Mouse (Mus musculus): Measurements from ENCODE around the gene Col18a1. TPM values are rescaled to one million over a fixed set of nuclear protein-coding genes. Genes with fewer than 3 reads are reported as not detected.

Col18a1 gene
- polyA plus RNA-seq, 1 experiment from 2014 or later, result 83.2 TPM

DNA sequence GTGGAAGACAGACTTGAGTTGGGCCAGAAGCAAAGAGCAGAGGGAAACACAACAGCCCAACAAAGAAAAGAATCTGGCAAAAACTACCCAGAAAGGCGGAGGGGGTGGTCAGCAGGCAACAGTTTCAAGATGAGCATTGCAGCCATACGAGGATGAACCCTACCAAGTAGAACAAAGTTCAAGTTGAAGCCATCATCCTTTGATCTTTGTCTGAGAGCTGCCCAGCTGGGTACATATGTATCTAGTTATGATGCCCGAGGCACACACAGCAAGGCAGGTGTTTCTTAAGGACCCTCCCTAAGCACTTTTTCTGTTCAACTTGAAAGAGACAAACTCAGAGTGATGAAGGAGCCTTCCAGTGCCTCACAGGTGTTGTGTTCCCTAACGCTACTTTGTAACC is 66.6 kb downstream of the Col18a1 start:
- ATAC-seq (ENCODE audit: insufficient read depth, low FRiP score, low TSS enrichment) (no peak), DNase-seq (ENCODE audit: low spot score) (no peak)
- Histone ChIP-seq H3K27me3 (ENCODE audit: control insufficient read depth, insufficient read depth, low read length) (no peaks in the 10 kb centered on the region), H3K4me1 (ENCODE audit: control insufficient read depth, insufficient read depth, low read length) (no peaks in the 10 kb centered on the region), H3K9ac (ENCODE audit: low read length) (no peak overlapping the region), H3K4me2 (ENCODE audit: low read depth) (no peak overlapping the region), H3K27ac (ENCODE audit: low read depth, low read length) (no peak overlapping the region), H3K36me3 (ENCODE audit: control insufficient read depth, insufficient read depth, low read length) (no peaks in the 10 kb centered on the region; the same call in 1 of the 2 replicates), H3K4me3 (ENCODE audit: low read depth, low read length) (no peak overlapping the region), H3K9me3 (ENCODE audit: control insufficient read depth, low read length) (no peaks in the 10 kb centered on the region)
- WGBS, result 68% methylated on average over 4 of the region's 4 CpGs

DNA sequence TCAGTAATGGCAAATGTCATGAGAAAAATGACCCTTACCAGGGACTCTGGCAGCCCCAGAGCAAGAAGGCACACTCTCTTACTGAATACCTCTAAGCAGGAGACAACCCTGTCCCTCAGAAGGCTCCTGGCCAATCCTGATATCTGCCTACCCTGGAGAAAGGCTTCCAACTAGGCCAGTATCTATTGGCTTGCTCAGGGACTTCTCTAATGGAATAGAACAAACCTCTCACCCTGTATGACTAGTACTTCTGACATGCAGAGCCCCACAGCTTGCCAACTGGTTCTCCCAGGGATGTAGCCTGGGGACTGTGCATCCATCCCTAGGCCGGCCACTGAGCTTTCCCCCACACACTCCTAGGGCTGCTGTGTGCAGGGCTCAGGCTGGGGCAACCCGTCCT is 67.7 kb downstream of the Col18a1 start:
- no peaks in the 10 kb centered on the region for H3K9me3 ChIP-seq (ENCODE audit: control insufficient read depth, low read length)
- H3K36me3 ChIP-seq (ENCODE audit: control insufficient read depth, insufficient read depth, low read length), result no peaks in the 10 kb centered on the region; the same call in 1 of the 2 replicates
- no peak overlapping the region for H3K4me3 ChIP-seq (ENCODE audit: low read depth, low read length)
- no peak for DNase-seq (ENCODE audit: low spot score)
- no peaks in the 10 kb centered on the region for H3K4me1 ChIP-seq (ENCODE audit: control insufficient read depth, insufficient read depth, low read length)
- no peak for ATAC-seq (ENCODE audit: insufficient read depth, low FRiP score, low TSS enrichment)
- H3K27ac ChIP-seq (ENCODE audit: low read depth, low read length), result no peak overlapping the region
- H3K27me3 ChIP-seq (ENCODE audit: control insufficient read depth, insufficient read depth, low read length), result no peaks in the 10 kb centered on the region
- no peak overlapping the region for H3K9ac ChIP-seq (ENCODE audit: low read length)
- 83% methylated on average over 2 of the region's 2 CpGs for WGBS
- no peak overlapping the region for H3K4me2 ChIP-seq (ENCODE audit: low read depth)

DNA sequence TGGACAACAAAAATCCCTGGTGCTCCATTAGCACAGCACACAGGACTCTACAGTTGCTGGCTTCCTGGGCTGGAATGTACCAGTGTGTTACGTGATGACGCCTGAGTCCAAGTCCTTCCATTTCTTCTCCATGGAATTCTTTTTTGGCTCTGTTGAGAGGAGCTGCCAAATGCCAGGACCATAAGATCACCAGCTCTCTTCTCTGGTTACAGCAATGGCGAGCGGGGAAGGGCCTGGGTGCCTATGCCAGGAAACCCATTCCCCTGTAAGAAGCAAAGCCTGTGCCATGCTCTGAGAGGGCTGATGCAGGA is 68.5 kb downstream of the Col18a1 start:
- WGBS, result 92% methylated on average over 4 of the region's 4 CpGs
- Histone ChIP-seq H3K27me3 (ENCODE audit: control insufficient read depth, insufficient read depth, low read length) (no peaks in the 10 kb centered on the region), H3K4me2 (ENCODE audit: low read depth) (no peak overlapping the region), H3K36me3 (ENCODE audit: control insufficient read depth, insufficient read depth, low read length) (no peaks in the 10 kb centered on the region; the same call in 1 of the 2 replicates), H3K9ac (ENCODE audit: low read length) (no peak overlapping the region), H3K4me3 (ENCODE audit: low read depth, low read length) (no peak overlapping the region), H3K9me3 (ENCODE audit: control insufficient read depth, low read length) (no peaks in the 10 kb centered on the region), H3K4me1 (ENCODE audit: control insufficient read depth, insufficient read depth, low read length) (no peaks in the 10 kb centered on the region), H3K27ac (ENCODE audit: low read depth, low read length) (no peak overlapping the region)
- DNase-seq (ENCODE audit: low spot score) (no peak), ATAC-seq (ENCODE audit: insufficient read depth, low FRiP score, low TSS enrichment) (no peak)

DNA sequence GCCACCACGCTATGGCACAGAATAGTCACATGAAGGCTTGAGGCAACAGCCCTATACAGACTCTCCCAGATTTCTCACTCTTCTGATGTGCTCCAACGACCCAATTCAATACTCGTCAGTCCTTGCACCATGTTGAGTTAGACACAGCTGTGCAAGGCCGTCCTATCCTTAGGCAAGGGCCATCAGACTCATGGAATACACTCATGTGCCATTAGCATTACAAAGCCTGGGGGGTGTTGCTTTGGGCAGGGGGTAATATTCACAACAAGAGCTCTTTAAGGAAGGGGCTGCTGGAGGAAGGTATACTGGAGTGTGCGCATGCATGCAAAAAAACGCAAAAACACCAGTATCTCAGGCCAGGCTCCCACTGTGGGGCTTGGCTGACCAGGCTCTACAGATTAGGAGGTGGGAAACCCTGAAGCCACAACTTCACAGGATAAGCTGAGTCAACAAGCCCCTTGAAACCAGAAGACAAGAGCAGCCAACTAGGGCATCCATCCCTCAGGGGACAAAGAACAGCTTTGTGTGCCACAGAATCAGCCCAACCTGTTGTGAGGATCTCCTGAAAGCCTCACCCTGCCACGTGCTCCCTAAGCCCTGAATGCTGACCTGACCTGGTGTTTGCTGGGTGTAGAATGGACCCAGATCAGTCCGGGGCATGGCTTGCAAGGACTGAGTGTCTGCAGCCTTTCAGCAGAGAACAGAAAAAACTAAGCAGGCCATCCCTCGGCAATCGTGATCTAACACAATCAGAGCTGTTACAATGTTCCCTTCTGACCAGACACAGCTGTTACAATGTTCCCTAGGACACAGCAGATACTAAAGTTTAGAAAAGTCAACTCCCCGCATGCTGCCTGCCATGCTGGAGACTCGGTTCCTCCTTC is 69.1 kb downstream of the Col18a1 start:
- no peak overlapping the region for H3K4me3 ChIP-seq (ENCODE audit: low read depth, low read length)
- DNase-seq (ENCODE audit: low spot score) (no peak), ATAC-seq (ENCODE audit: insufficient read depth, low FRiP score, low TSS enrichment) (no peak)
- no peaks in the 10 kb centered on the region for H3K4me1 ChIP-seq (ENCODE audit: control insufficient read depth, insufficient read depth, low read length)
- no peak overlapping the region for H3K27ac ChIP-seq (ENCODE audit: low read depth, low read length)
- no peak overlapping the region for H3K9ac ChIP-seq (ENCODE audit: low read length)
- H3K36me3 ChIP-seq (ENCODE audit: control insufficient read depth, insufficient read depth, low read length), result no peaks in the 10 kb centered on the region; the same call in 1 of the 2 replicates
- H3K9me3 ChIP-seq (ENCODE audit: control insufficient read depth, low read length), result no peaks in the 10 kb centered on the region
- H3K27me3 ChIP-seq (ENCODE audit: control insufficient read depth, insufficient read depth, low read length), result no peaks in the 10 kb centered on the region
- H3K4me2 ChIP-seq (ENCODE audit: low read depth), result no peak overlapping the region
- 74% methylated on average over 12 of the region's 12 CpGs for WGBS

DNA sequence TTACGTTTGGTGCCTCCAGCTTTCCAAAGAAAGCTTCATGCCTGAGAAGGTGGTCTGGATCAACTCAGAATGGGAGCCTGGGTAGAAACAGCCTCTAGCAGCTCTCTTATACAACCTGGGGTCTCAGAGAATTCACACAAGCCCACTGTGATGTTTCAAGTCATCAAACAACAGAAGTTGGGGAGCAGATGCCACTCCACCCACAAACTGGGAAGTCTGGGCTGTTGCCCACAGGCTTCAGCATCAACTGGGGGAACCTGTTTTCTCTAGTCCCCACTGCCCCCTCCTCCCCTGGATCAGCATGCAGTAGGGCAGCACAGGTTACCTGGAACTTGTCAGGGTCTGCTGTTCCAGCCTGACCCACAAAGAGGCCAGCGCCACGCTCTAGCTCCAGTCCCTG is 70.7 kb downstream of the Col18a1 start:
- no peak overlapping the region for H3K27ac ChIP-seq (ENCODE audit: low read depth, low read length)
- no peaks in the 10 kb centered on the region; the same call in 1 of the 2 replicates for H3K36me3 ChIP-seq (ENCODE audit: control insufficient read depth, insufficient read depth, low read length)
- H3K4me3 ChIP-seq (ENCODE audit: low read depth, low read length), result no peak overlapping the region
- 88% methylated on average over 3 of the region's 3 CpGs for WGBS
- H3K27me3 ChIP-seq (ENCODE audit: control insufficient read depth, insufficient read depth, low read length), result no peaks in the 10 kb centered on the region
- no peak for ATAC-seq (ENCODE audit: insufficient read depth, low FRiP score, low TSS enrichment)
- H3K4me2 ChIP-seq (ENCODE audit: low read depth), result no peak overlapping the region
- no peaks in the 10 kb centered on the region for H3K9me3 ChIP-seq (ENCODE audit: control insufficient read depth, low read length)
- no peak overlapping the region for H3K9ac ChIP-seq (ENCODE audit: low read length)
- no peak for DNase-seq (ENCODE audit: low spot score)
- no peaks in the 10 kb centered on the region for H3K4me1 ChIP-seq (ENCODE audit: control insufficient read depth, insufficient read depth, low read length)

DNA sequence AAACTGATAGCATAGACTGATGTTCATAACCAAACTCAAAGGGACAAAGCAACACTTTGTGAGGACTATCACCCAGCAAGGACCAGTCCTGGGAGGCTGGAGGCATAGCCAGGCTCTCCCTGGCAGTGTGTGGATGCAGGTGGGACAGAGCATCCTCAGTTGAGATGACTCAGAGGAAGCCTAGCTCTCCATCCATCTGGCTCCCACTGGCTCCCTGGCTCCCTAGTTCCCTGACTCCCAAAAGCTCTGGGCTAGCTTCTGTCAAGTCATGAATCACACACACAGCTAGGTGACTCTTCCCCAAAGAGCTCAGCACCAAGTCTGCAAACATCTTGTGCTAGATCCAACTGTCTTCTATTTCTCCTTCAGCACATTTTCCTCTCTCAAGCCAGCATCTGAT is 72.5 kb downstream of the Col18a1 start:
- Histone ChIP-seq H3K9ac (ENCODE audit: low read length) (no peak overlapping the region), H3K9me3 (ENCODE audit: control insufficient read depth, low read length) (no peaks in the 10 kb centered on the region), H3K4me3 (ENCODE audit: low read depth, low read length) (no peak overlapping the region), H3K27me3 (ENCODE audit: control insufficient read depth, insufficient read depth, low read length) (no peaks in the 10 kb centered on the region), H3K4me2 (ENCODE audit: low read depth) (no peak overlapping the region), H3K4me1 (ENCODE audit: control insufficient read depth, insufficient read depth, low read length) (no peaks in the 10 kb centered on the region), H3K27ac (ENCODE audit: low read depth, low read length) (no peak overlapping the region), H3K36me3 (ENCODE audit: control insufficient read depth, insufficient read depth, low read length) (no peaks in the 10 kb centered on the region)
- ATAC-seq (ENCODE audit: insufficient read depth, low FRiP score, low TSS enrichment) (no peak), DNase-seq (ENCODE audit: low spot score) (no peak)

DNA sequence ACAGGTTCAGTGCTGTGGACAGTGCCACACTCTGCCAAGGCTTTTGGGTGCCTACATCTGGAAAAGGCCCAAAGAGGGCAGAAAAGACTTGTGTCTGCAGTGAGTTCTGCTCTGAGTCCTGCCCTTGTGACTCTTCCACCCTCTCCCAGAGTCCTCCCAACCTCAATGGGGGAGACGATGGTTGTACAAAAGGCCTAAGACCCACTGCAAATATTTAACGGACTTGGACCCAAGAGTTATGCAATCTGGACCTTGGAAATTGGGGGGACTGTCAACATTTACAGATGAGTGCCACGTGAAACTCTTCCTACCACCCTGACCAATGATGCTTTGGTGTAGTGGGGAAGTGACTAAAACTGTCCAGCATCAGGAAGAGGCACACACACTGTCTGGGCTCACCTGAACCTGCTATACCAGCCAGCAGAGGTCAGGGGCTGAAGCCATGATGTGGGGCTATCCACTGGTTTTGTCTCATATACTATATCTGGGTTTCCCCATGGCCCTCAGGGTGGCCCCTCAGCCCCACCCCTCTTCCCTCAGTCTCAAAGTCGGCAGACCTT is 74.7 kb downstream of the Col18a1 start:
- H3K9ac ChIP-seq (ENCODE audit: low read length), result no peak overlapping the region
- no peaks in the 10 kb centered on the region for H3K4me1 ChIP-seq (ENCODE audit: control insufficient read depth, insufficient read depth, low read length)
- 87% methylated on average over 4 of the region's 4 CpGs for WGBS
- no peak overlapping the region for H3K4me3 ChIP-seq (ENCODE audit: low read depth, low read length)
- H3K4me2 ChIP-seq (ENCODE audit: low read depth), result no peak overlapping the region
- H3K36me3 ChIP-seq (ENCODE audit: control insufficient read depth, insufficient read depth, low read length), result peaks cover 2% of the 10 kb centered on the region
- ATAC-seq (ENCODE audit: insufficient read depth, low FRiP score, low TSS enrichment), result no peak
- H3K27me3 ChIP-seq (ENCODE audit: control insufficient read depth, insufficient read depth, low read length), result no peaks in the 10 kb centered on the region
- no peak for DNase-seq (ENCODE audit: low spot score)
- no peaks in the 10 kb centered on the region for H3K9me3 ChIP-seq (ENCODE audit: control insufficient read depth, low read length)
- no peak overlapping the region for H3K27ac ChIP-seq (ENCODE audit: low read depth, low read length)

DNA sequence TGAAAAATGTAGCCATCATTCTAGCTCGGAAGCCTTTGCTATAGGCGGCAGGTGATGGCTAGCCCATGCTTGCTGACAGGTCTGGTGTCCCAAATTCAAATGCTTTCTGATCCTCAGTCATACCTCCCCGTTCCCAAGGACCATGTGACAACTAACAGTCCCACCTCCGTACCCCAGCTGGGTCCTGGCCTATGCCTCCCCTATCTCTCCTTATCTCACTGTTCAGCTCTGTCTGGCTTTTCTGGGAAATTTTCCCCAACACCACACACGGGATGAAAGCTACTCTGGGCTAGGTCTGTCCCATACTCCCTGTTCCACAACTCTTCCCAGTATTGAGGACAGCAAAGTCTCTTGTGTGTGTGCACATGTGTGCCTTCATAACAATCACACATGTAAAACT is 76.3 kb downstream of the Col18a1 start:
- Histone ChIP-seq H3K9me3 (ENCODE audit: control insufficient read depth, low read length) (no peaks in the 10 kb centered on the region), H3K27ac (ENCODE audit: low read depth, low read length) (no peak overlapping the region), H3K9ac (ENCODE audit: low read length) (no peak overlapping the region), H3K27me3 (ENCODE audit: control insufficient read depth, insufficient read depth, low read length) (no peaks in the 10 kb centered on the region), H3K4me1 (ENCODE audit: control insufficient read depth, insufficient read depth, low read length) (no peaks in the 10 kb centered on the region), H3K36me3 (ENCODE audit: control insufficient read depth, insufficient read depth, low read length) (peaks cover 2% of the 10 kb centered on the region), H3K4me3 (ENCODE audit: low read depth, low read length) (no peak overlapping the region), H3K4me2 (ENCODE audit: low read depth) (no peak overlapping the region)
- 87% methylated on average over 5 of the region's 5 CpGs for WGBS
- DNase-seq (ENCODE audit: low spot score), result no peak
- ATAC-seq (ENCODE audit: insufficient read depth, low FRiP score, low TSS enrichment), result no peak

DNA sequence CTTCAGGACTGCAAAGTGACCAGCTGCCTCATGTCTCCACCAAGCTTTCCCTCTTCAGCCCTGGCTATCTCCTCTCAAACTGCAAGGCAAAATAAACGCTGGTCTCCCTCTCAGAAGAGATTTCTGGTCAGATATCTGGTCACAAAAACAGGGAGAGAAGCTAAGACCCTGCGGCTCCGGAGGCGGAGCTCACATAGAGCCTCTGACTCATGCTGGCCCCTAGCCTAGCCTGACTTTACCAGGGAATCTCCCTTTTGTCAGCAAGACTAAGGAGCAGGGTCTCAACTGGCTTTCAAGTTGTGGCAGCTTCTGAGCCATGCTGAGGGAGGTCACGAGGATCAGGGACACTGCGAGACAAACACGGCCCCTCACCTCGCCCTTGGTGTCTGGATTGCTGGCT is 77.0 kb downstream of the Col18a1 start:
- no peak for ATAC-seq (ENCODE audit: insufficient read depth, low FRiP score, low TSS enrichment)
- Histone ChIP-seq H3K36me3 (ENCODE audit: control insufficient read depth, insufficient read depth, low read length) (peaks cover 2% of the 10 kb centered on the region), H3K4me1 (ENCODE audit: control insufficient read depth, insufficient read depth, low read length) (no peaks in the 10 kb centered on the region), H3K27ac (ENCODE audit: low read depth, low read length) (no peak overlapping the region), H3K9me3 (ENCODE audit: control insufficient read depth, low read length) (no peaks in the 10 kb centered on the region), H3K4me3 (ENCODE audit: low read depth, low read length) (no peak overlapping the region), H3K4me2 (ENCODE audit: low read depth) (no peak overlapping the region), H3K9ac (ENCODE audit: low read length) (no peak overlapping the region), H3K27me3 (ENCODE audit: control insufficient read depth, insufficient read depth, low read length) (no peaks in the 10 kb centered on the region)
- WGBS, result 63% methylated on average over 8 of the region's 8 CpGs
- no peak for DNase-seq (ENCODE audit: low spot score)

All from neural tube, embryonic 11.5 days (tissue).